Mouse (Mus musculus): ENCODE data around the gene Dock4. TPM values are rescaled to one million over a fixed set of nuclear protein-coding genes. Genes with fewer than 3 reads are reported as not detected.

Dock4 gene
- polyA plus RNA-seq, 1 experiment from 2014 or later, result 13.9 TPM

DNA sequence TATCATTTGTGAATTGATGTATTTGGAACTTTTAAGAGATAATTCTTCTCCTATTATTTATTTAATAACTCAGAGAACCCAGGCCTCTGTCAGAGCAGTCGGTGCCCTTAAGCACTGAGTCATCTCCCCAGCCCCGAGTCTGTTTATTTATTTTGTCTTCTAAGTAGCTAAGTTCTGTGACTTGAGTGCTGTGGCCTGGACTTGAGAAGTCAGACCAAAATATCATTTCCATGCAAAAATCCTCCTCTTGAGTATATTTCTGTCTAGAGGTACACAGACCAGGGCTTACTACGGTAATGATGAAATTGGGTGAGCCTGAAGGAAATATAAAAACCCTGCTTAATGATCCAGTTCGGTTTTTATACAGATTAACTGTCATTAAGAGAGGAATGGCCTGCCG, 52.1 kb downstream of the Dock4 start:
- Histone ChIP-seq H3K4me1 (ENCODE audit: control insufficient read depth, insufficient read depth, low read length) (peaks cover 12% of the 10 kb centered on the region; the same call in 1 of the 2 replicates), H3K4me2 (replicated peaks; ENCODE audit: low read depth, low read length) (no peak overlapping the region), H3K4me3 (ENCODE audit: low read depth, low read length) (no peak overlapping the region), H3K27ac (ENCODE audit: low read length) (no peak overlapping the region), H3K27me3 (ENCODE audit: control insufficient read depth, insufficient read depth, low read length) (no peaks in the 10 kb centered on the region), H3K9me3 (ENCODE audit: control insufficient read depth, low read depth, low read length) (no peaks in the 10 kb centered on the region), H3K9ac (replicated peaks; ENCODE audit: low read depth, low read length) (no peak overlapping the region), H3K36me3 (ENCODE audit: control insufficient read depth, insufficient read depth, low read length) (no peaks in the 10 kb centered on the region)
- 42% methylated on average over 5 of the region's 5 CpGs for WGBS
- ATAC-seq (ENCODE audit: insufficient number of reproducible peaks, insufficient read depth, low FRiP score, low read depth), result no peak

- Histone ChIP-seq H3K9ac (replicated peaks; ENCODE audit: low read depth, low read length) (no peak overlapping the region), H3K9me3 (ENCODE audit: control insufficient read depth, low read depth, low read length) (no peaks in the 10 kb centered on the region), H3K4me2 (replicated peaks; ENCODE audit: low read depth, low read length) (no peak overlapping the region), H3K36me3 (ENCODE audit: control insufficient read depth, insufficient read depth, low read length) (no peaks in the 10 kb centered on the region), H3K4me3 (ENCODE audit: low read depth, low read length) (no peak overlapping the region), H3K4me1 (ENCODE audit: control insufficient read depth, insufficient read depth, low read length) (peaks cover 12% of the 10 kb centered on the region; the same call in 1 of the 2 replicates), H3K27me3 (ENCODE audit: control insufficient read depth, insufficient read depth, low read length) (no peaks in the 10 kb centered on the region), H3K27ac (ENCODE audit: low read length) (no peak overlapping the region)
- whole genome bisulfite sequencing, result 64% methylated on average over 7 of the region's 7 CpGs
- ATAC-seq (ENCODE audit: insufficient number of reproducible peaks, insufficient read depth, low FRiP score, low read depth), result no peak
Observed at GRCm38 (mm10) chr12:40498250-40498671, 52.5 kb downstream of the Dock4 start.

DNA sequence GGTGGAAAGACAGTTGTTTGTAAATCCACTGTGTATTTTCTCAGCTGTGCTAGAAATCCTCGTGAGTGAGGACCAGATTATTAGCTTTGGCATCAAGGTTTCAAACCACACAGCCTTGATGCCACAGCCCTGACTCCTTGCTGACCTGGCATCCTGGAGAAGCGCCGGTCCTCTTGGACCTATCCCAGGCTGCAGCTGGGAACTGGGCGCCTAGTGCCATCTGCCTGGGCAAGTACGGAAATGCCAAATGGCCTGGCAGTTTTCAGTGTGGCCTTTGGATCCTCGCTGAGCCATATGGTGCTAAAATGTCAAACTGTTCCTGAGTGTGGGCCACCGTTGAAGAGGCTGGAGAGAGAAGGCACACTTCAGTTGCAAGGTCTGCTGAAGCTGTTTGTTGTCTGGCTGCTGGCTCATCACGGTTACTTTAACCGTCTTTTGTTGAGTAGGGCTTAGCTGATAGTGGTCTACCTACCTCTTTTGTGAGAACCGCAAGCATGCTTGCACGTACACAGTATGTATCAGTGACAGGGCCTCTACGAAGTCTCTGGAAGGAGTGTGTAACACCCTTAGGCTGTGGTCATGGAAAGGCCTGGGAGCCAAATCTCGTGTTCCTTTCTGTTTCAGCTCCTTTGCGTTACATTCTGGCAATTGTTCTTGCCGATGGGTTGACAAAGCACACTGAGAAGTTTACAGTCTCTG, 53.3 kb downstream of the Dock4 start:
- Histone ChIP-seq H3K4me1 (ENCODE audit: control insufficient read depth, insufficient read depth, low read length) (peaks cover 15% of the 10 kb centered on the region; the same call in 1 of the 2 replicates), H3K4me3 (ENCODE audit: low read depth, low read length) (no peak overlapping the region), H3K27ac (ENCODE audit: low read length) (no peak overlapping the region), H3K36me3 (ENCODE audit: control insufficient read depth, insufficient read depth, low read length) (no peaks in the 10 kb centered on the region), H3K27me3 (ENCODE audit: control insufficient read depth, insufficient read depth, low read length) (no peaks in the 10 kb centered on the region), H3K9ac (replicated peaks; ENCODE audit: low read depth, low read length) (no peak overlapping the region), H3K4me2 (replicated peaks; ENCODE audit: low read depth, low read length) (no peak overlapping the region), H3K9me3 (ENCODE audit: control insufficient read depth, low read depth, low read length) (no peaks in the 10 kb centered on the region)
- ATAC-seq (ENCODE audit: insufficient number of reproducible peaks, insufficient read depth, low FRiP score, low read depth), result no peak
- 52% methylated on average over 15 of the region's 15 CpGs for WGBS

GRCm38 (mm10) chr12:40499627-40500329, 54.0 kb downstream of the Dock4 start:
- H3K4me2 ChIP-seq (replicated peaks; ENCODE audit: low read depth, low read length), result no peak overlapping the region
- peak; percentile 67; the same call in 1 of the 2 replicates for ATAC-seq (ENCODE audit: insufficient number of reproducible peaks, insufficient read depth, low FRiP score, low read depth)
- H3K4me1 ChIP-seq (ENCODE audit: control insufficient read depth, insufficient read depth, low read length), result peaks cover 15% of the 10 kb centered on the region; the same call in 1 of the 2 replicates
- 44% methylated on average over 5 of the region's 5 CpGs for WGBS
- H3K27me3 ChIP-seq (ENCODE audit: control insufficient read depth, insufficient read depth, low read length), result no peaks in the 10 kb centered on the region
- no peaks in the 10 kb centered on the region for H3K36me3 ChIP-seq (ENCODE audit: control insufficient read depth, insufficient read depth, low read length)
- H3K4me3 ChIP-seq (ENCODE audit: low read depth, low read length), result no peak overlapping the region
- no peak overlapping the region for H3K27ac ChIP-seq (ENCODE audit: low read length)
- no peak overlapping the region for H3K9ac ChIP-seq (replicated peaks; ENCODE audit: low read depth, low read length)
- H3K9me3 ChIP-seq (ENCODE audit: control insufficient read depth, low read depth, low read length), result no peaks in the 10 kb centered on the region

GRCm38 (mm10) chr12:40501141-40501540, 55.4 kb downstream of the Dock4 start:
- WGBS, result 65% methylated on average over 1 of the region's 1 CpGs
- Histone ChIP-seq H3K9ac (replicated peaks; ENCODE audit: low read depth, low read length) (no peak overlapping the region), H3K4me3 (ENCODE audit: low read depth, low read length) (no peak overlapping the region), H3K36me3 (ENCODE audit: control insufficient read depth, insufficient read depth, low read length) (no peaks in the 10 kb centered on the region), H3K4me1 (ENCODE audit: control insufficient read depth, insufficient read depth, low read length) (peaks cover 13% of the 10 kb centered on the region; the same call in 1 of the 2 replicates), H3K9me3 (ENCODE audit: control insufficient read depth, low read depth, low read length) (no peaks in the 10 kb centered on the region), H3K4me2 (replicated peaks; ENCODE audit: low read depth, low read length) (no peak overlapping the region), H3K27me3 (ENCODE audit: control insufficient read depth, insufficient read depth, low read length) (no peaks in the 10 kb centered on the region), H3K27ac (ENCODE audit: low read length) (no peak overlapping the region)
- ATAC-seq (ENCODE audit: insufficient number of reproducible peaks, insufficient read depth, low FRiP score, low read depth), result no peak

DNA sequence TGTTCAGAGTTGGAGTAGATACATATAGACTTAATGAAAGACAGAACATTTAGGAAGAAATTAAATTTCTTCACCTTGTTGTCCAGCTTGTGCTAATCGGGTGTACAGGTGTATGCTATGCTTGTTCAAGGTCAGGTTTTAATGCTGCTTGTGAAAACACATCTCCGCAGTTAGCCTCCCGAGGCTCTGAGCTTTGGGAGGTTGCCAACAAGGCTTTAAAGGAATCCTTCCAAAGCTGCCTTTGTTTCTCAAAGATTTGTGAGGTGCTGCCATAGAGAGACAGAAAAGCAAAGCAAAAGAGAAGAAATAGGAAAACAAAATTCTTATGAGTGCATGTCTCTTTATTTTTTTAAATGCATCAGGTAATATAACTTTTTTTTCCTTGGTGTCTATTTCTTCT, 57.8 kb downstream of the Dock4 start:
- Histone ChIP-seq H3K4me2 (replicated peaks; ENCODE audit: low read depth, low read length) (no peak overlapping the region), H3K9ac (replicated peaks; ENCODE audit: low read depth, low read length) (no peak overlapping the region), H3K27me3 (ENCODE audit: control insufficient read depth, insufficient read depth, low read length) (no peaks in the 10 kb centered on the region), H3K9me3 (ENCODE audit: control insufficient read depth, low read depth, low read length) (no peaks in the 10 kb centered on the region), H3K36me3 (ENCODE audit: control insufficient read depth, insufficient read depth, low read length) (no peaks in the 10 kb centered on the region), H3K4me1 (ENCODE audit: control insufficient read depth, insufficient read depth, low read length) (peaks cover 10% of the 10 kb centered on the region; the same call in 1 of the 2 replicates), H3K27ac (ENCODE audit: low read length) (no peak overlapping the region), H3K4me3 (ENCODE audit: low read depth, low read length) (no peak overlapping the region)
- WGBS, result 53% methylated on average over 3 of the region's 3 CpGs
- ATAC-seq (ENCODE audit: insufficient number of reproducible peaks, insufficient read depth, low FRiP score, low read depth), result no peak

GRCm38 (mm10) chr12:40504687-40505086, 58.9 kb downstream of the Dock4 start:
- no peak; the same call in 1 of the 2 replicates for ATAC-seq (ENCODE audit: insufficient number of reproducible peaks, insufficient read depth, low FRiP score, low read depth)
- Histone ChIP-seq H3K4me2 (replicated peaks; ENCODE audit: low read depth, low read length) (no peak overlapping the region), H3K27me3 (ENCODE audit: control insufficient read depth, insufficient read depth, low read length) (no peaks in the 10 kb centered on the region), H3K9me3 (ENCODE audit: control insufficient read depth, low read depth, low read length) (no peaks in the 10 kb centered on the region), H3K4me1 (ENCODE audit: control insufficient read depth, insufficient read depth, low read length) (peaks cover 7% of the 10 kb centered on the region; the same call in 1 of the 2 replicates), H3K36me3 (ENCODE audit: control insufficient read depth, insufficient read depth, low read length) (no peaks in the 10 kb centered on the region), H3K4me3 (ENCODE audit: low read depth, low read length) (no peak overlapping the region), H3K27ac (ENCODE audit: low read length) (no peak overlapping the region), H3K9ac (replicated peaks; ENCODE audit: low read depth, low read length) (no peak overlapping the region)
- WGBS, result 65% methylated on average over 3 of the region's 3 CpGs

DNA sequence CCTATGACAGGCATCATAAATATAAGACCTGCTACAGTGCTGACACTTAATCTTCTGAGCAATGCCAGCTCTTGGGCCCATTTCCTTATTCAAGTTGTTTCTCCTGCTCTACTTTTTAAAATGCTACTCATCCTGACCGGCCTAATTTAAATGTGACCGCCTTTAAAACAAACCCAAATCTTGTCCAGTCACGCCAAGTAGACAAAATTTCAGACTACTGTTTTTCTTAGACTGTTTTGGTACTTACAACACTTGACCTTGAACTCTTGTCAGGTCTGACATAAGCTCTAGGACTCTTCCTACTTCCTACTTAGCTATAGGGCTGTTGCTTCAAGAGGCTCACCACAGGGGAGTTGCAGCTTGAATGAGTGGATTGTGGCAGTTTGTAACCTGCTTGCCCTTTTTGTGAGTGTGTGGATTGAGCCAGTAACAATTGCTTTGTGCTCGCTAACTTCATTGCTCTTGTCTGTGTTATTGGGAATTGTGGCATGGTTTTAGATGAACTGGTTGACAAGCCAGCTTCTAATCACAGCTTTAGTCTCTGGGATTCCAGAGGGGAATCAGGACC, 62.2 kb downstream of the Dock4 start:
- Histone ChIP-seq H3K27ac (ENCODE audit: low read length) (no peak overlapping the region), H3K4me1 (ENCODE audit: control insufficient read depth, insufficient read depth, low read length) (peaks cover 3% of the 10 kb centered on the region; the same call in 1 of the 2 replicates), H3K4me2 (replicated peaks; ENCODE audit: low read depth, low read length) (no peak overlapping the region), H3K27me3 (ENCODE audit: control insufficient read depth, insufficient read depth, low read length) (no peaks in the 10 kb centered on the region), H3K36me3 (ENCODE audit: control insufficient read depth, insufficient read depth, low read length) (no peaks in the 10 kb centered on the region), H3K9ac (replicated peaks; ENCODE audit: low read depth, low read length) (no peak overlapping the region), H3K9me3 (ENCODE audit: control insufficient read depth, low read depth, low read length) (no peaks in the 10 kb centered on the region), H3K4me3 (ENCODE audit: low read depth, low read length) (no peak overlapping the region)
- ATAC-seq (ENCODE audit: insufficient number of reproducible peaks, insufficient read depth, low FRiP score, low read depth), result no peak
- WGBS, result 75% methylated on average over 4 of the region's 4 CpGs

Measured in stomach, embryonic 14.5 days (tissue).